Mouse (Mus musculus) stomach, postnatal 0 days (tissue): ENCODE results near the gene Klhl22. TPM values are rescaled to one million over a fixed set of nuclear protein-coding genes. Genes with fewer than 3 reads are reported as not detected.

ENCODE experiments used
- ATAC-seq: fragments of 200-750 bp; cut with Nextera tagmentation; 2 replicates; pipeline ENCODE4 v1.8.0; 2017; ENCODE audit not compliant: low FRiP score, low TSS enrichment
- DNase-seq: peaks from one replicate; pipeline ENCODE4 v3.0.0-alpha.2; 2016; ENCODE audit warnings: low spot score
- H3K27ac ChIP-seq: fragments of 300-500 bp; sonication (generic); replicated peaks from 2 replicates; pipeline ENCODE4 v1.5.1; 2014; ENCODE audit warnings: mild to moderate bottlenecking, control low read depth
- H3K27me3 ChIP-seq: fragments of 300-500 bp; sonication (generic); 2 replicates; pipeline ENCODE4 v1.6.1; 2014; ENCODE audit warnings: low read length; ENCODE audit not compliant: control insufficient read depth, insufficient read depth
- H3K36me3 ChIP-seq: fragments of 300-500 bp; sonication (generic); 2 replicates; pipeline ENCODE4 v1.6.1; 2014; ENCODE audit warnings: low read length, mixed read lengths; ENCODE audit not compliant: control insufficient read depth, insufficient read depth
- H3K4me1 ChIP-seq: fragments of 300-500 bp; sonication (generic); replicated peaks from 2 replicates; pipeline ENCODE4 v1.6.1; 2014; ENCODE audit warnings: antibody characterized with exemption; ENCODE audit not compliant: control insufficient read depth, insufficient read depth
- H3K4me2 ChIP-seq: fragments of 300-500 bp; sonication (generic); replicated peaks from 2 replicates; pipeline ENCODE4 v1.6.1; 2014; ENCODE audit warnings: low read depth, mild to moderate bottlenecking, control low read depth, moderate library complexity
- H3K4me3 ChIP-seq: fragments of 300-500 bp; sonication (generic); 2 replicates; pipeline ENCODE4 v1.5.1; 2014; ENCODE audit warnings: low read depth, low read length, control low read depth
- H3K9ac ChIP-seq: fragments of 300-500 bp; sonication (generic); 2 replicates; pipeline ENCODE4 v1.6.1; 2014; ENCODE audit warnings: mild to moderate bottlenecking, low read length, control low read depth, mixed read lengths
- H3K9me3 ChIP-seq: fragments of 300-500 bp; sonication (generic); 2 replicates; pipeline ENCODE4 v1.6.1; 2016; ENCODE audit warnings: low read length; ENCODE audit not compliant: control insufficient read depth
- CTCF ChIP-seq: IDR thresholded peaks from 2 replicates; pipeline ENCODE4 v1.5.1; 2016; ENCODE audit warnings: antibody characterized with exemption, low read depth, mild to moderate bottlenecking, moderate library complexity
- EP300 ChIP-seq: optimal IDR thresholded peaks from 2 replicates; pipeline ENCODE3; 2016; ENCODE audit warnings: antibody characterized with exemption
- WGBS: fragments of 180-500 bp; shearing (Covaris S2); extraction: QIAGEN DNeasy Blood & Tissue Kit; methylation state at CpG from one replicate; pipeline ENCODE4 v1.1.7; 2014; 5-methylcytosine and 5-hydroxymethylcytosine counted together
- polyA plus RNA-seq: library from polyadenylated mRNA; unstranded; fragments of >200 nt; fragmentation: Nextera tagmentation; extraction: Ambion mirVana; gene quantifications from 2 replicates; pipeline ENCODE4 v1.2.1, GENCODE M21; 2015

Klhl22 gene
- polyA plus RNA-seq, 1 experiment from 2014 or later = 32.0 TPM

DNA sequence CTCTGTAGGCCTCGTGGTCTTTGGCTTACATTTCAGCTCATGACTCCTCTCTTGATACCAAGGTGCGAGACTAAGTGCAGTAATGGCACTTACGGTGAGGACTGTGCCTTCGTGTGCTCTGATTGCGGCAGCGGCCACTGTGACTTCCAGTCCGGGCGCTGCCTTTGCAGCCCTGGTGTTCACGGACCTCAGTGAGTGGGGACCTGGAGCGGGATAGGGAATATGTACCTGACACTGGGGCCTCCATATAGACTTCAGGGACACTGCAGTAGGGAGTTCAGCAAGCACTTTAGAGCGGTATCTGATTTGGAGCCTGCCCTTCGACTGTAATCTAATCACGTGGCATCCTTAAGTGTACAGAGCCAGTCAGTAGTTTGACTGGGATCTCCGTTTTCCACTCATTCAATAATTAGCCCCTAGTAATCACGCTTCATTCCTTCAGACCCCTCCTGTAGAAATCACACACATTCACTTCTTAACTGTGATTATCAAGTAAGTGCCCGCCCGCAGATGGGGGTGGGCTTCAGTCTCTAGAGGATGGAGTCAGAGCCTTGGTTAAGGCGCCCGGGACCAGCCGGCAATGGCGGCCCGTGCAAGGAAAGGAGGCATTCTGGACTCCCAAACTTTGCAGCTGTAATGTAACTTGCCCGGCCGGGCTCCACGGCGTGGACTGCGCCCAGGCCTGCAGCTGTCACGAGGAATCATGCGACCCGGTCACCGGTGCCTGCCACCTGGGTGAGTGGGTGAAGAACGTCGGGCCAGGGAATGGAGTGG, 44.4 kb downstream of the Klhl22 start:
- peaks cover 12% of the 10 kb centered on the region for H3K4me1 ChIP-seq
- no peak for TF ChIP-seq CTCF
- no peak for TF ChIP-seq EP300
- H3K27me3 ChIP-seq = no peaks in the 10 kb centered on the region; the same call in 1 of the 2 replicates
- DNase-seq (no peak), ATAC-seq (no peak; the same call in 1 of the 2 replicates)
- peak overlapping the region; percentile 27 for H3K4me3 ChIP-seq
- H3K4me2 ChIP-seq = peak overlapping the region; percentile 50
- no peaks in the 10 kb centered on the region for H3K9me3 ChIP-seq
- H3K27ac ChIP-seq = no peak overlapping the region
- H3K9ac ChIP-seq = peak overlapping the region; percentile 13; the same call in 1 of the 2 replicates
- H3K36me3 ChIP-seq = peaks cover 4% of the 10 kb centered on the region; the same call in 1 of the 2 replicates
- 52% methylated on average over 33 of the region's 33 CpGs for WGBS

DNA sequence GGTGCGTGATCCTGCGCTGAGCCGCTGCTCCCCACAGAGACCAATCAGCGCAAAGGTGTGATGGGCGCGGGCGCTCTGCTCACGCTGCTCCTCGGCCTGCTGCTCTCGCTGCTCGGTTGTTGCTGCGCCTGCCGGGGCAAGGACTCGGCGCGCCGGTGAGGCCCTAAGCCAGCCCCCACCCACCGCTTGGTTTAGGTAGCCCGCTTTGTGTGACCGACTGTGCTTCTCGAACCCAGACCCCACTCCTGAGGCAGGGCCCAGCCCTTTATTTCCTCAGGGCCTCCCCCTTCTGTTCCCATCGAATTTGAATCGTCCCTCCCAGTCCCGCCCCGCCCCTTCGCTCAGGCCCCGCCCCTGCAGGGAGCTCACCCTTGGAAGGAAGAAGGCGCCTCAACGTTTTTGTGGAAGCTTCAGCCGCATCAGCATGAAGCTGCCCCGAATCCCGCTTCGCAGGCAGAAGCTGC, 45.1 kb downstream of the Klhl22 start:
- H3K4me2 ChIP-seq = peak overlapping the region; percentile 50
- DNase-seq (peak; percentile 78), ATAC-seq (peak; percentile 27; the same call in 1 of the 2 replicates)

DNA sequence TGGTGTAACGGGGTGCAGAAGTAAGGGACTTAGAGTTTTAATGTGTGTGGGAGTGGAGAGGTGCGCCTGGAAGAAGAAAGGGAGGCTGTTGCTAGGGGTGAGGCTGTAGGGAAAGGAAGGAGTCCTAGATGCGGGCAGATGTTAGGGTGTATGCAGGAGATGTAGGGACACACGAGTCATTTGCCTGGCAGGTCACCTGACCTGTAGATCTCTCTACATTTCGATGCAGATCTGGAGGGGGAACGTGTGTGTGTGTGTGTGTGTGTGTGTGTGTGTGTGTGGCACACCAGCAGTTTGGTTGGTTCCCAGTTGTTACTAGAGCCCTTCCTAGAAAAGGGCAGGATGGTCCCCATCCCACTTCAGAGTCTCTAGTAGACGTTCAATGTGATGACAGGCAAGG, 45.6 kb downstream of the Klhl22 start:
- WGBS = 38% methylated on average over 7 of the region's 7 CpGs
- H3K4me3 ChIP-seq = no peak overlapping the region
- TF ChIP-seq EP300 = no peak
- no peak for TF ChIP-seq CTCF
- ATAC-seq = no peak
- H3K27me3 ChIP-seq = no peaks in the 10 kb centered on the region; the same call in 1 of the 2 replicates
- peaks cover 12% of the 10 kb centered on the region for H3K4me1 ChIP-seq
- peaks cover 4% of the 10 kb centered on the region; the same call in 1 of the 2 replicates for H3K36me3 ChIP-seq
- H3K4me2 ChIP-seq = peak overlapping the region; percentile 50; the same call in 1 of the 2 replicates
- no peak overlapping the region for H3K9ac ChIP-seq
- no peak for DNase-seq
- H3K27ac ChIP-seq = no peak overlapping the region
- H3K9me3 ChIP-seq = no peaks in the 10 kb centered on the region

More for the DNA sequence above, 45.1 kb downstream of the Klhl22 start:
- TF ChIP-seq CTCF (no peak), EP300 (no peak)
- Histone ChIP-seq H3K36me3 (peaks cover 4% of the 10 kb centered on the region; the same call in 1 of the 2 replicates), H3K4me3 (peak overlapping the region; percentile 27), H3K9ac (peak overlapping the region; percentile 13; the same call in 1 of the 2 replicates), H3K27ac (no peak overlapping the region), H3K9me3 (no peaks in the 10 kb centered on the region), H3K27me3 (no peaks in the 10 kb centered on the region; the same call in 1 of the 2 replicates), H3K4me1 (peaks cover 12% of the 10 kb centered on the region)
- 14% methylated on average over 31 of the region's 33 CpGs for WGBS

DNA sequence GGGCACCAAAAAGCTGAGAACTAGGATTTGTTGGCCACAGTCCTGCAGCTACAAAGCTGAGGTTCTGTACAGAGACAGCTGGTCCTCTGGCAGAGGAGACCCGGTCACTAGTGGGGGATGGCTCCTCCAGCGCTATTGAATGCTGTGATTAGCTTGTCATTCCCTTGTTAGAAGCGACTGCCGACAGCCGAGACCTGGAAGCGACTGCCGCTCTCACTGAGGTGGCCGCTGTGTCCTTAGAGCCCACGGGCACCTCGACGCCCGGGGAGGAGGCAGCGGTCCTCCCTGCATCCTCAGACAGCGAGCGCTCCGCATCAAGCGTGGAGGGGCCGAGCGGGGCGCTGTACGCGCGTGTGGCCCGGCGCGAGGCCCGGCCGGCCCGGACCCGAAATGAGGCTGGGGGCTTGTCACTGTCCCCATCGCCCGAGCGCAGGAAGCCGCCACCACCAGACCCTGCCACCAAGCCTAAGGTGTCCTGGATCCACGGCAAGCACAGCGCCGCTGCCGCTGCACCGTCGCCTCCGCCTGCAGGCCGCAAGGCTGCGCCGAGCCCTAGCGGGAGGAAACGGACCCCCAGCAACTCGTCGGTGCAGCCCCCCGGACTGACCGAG, 47.3 kb downstream of the Klhl22 start:
- no peaks in the 10 kb centered on the region; the same call in 1 of the 2 replicates for H3K27me3 ChIP-seq
- peak overlapping the region; percentile 56 for H3K9ac ChIP-seq
- no peaks in the 10 kb centered on the region for H3K9me3 ChIP-seq
- DNase-seq (no peak), ATAC-seq (no peak)
- H3K4me1 ChIP-seq = peaks cover 12% of the 10 kb centered on the region
- peak overlapping the region; percentile 70 for H3K4me2 ChIP-seq
- TF ChIP-seq CTCF (no peak), EP300 (no peak)
- H3K27ac ChIP-seq = peak overlapping the region; percentile 58; the same call in 1 of the 2 replicates
- WGBS = 30% methylated on average over 41 of the region's 50 CpGs
- H3K36me3 ChIP-seq = peaks cover 4% of the 10 kb centered on the region; the same call in 1 of the 2 replicates
- H3K4me3 ChIP-seq = peak overlapping the region; percentile 37

DNA sequence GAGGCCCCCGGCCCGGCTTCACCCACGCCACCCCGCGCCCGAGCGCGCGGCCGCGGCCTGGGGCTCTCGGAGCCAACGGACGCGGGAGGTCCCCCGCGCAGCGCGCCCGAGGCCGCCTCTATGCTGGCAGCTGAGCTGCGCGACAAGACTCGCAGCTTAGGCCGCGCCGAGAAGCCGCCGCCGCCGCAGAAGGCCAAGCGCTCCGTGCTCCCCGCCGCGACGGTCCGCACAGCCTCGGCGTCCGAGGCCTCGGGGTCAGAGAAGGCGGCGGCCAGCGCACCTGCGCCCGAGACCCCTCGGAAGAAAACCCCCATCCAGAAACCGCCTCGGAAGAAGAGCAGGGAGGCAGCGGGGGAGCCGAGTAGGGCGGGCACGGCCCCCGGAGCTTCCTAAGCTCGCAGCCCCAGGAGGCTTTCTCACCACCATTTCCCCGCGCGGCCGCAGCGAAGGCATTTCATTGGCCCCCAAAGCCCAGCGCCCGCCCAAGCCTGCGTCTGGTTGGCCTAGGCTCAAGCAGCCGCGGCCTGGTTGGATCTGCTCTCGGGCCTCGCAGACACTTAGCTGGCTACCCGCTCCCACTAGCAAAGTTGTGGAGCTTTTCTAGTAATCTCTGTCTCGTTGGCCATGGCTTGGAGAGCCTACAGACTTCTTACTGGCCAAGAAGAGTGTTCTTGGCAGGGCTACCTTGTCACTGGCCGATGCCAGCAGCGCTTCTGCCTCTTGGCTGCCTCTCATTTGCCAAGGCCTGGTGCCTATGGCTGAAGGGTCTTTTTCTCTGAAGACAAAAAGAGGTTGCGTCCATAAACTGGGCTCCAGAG, 48.0 kb downstream of the Klhl22 start:
- Histone ChIP-seq H3K4me1 (peaks cover 12% of the 10 kb centered on the region), H3K9me3 (no peaks in the 10 kb centered on the region), H3K27ac (peak overlapping the region; percentile 58; the same call in 1 of the 2 replicates), H3K36me3 (peaks cover 4% of the 10 kb centered on the region; the same call in 1 of the 2 replicates), H3K4me3 (peak overlapping the region; percentile 37), H3K27me3 (no peaks in the 10 kb centered on the region), H3K9ac (peak overlapping the region; percentile 56), H3K4me2 (peak overlapping the region; percentile 70)
- ATAC-seq (peak; percentile 58), DNase-seq (peak; percentile 86)
- no peak for TF ChIP-seq CTCF
- TF ChIP-seq EP300 = no peak
- 26% methylated on average over 32 of the region's 73 CpGs for WGBS
